Mouse (Mus musculus): ENCODE results near the gene Myl4. TPM values are rescaled to one million over a fixed set of nuclear protein-coding genes. Genes with fewer than 3 reads are reported as not detected.

The Myl4 gene
- polyA plus RNA-seq, 1 experiment = 0.86 TPM

- Histone ChIP-seq H3K27me3 (replicated peaks) (no peaks in the 10 kb centered on the region), H3K9me3 (peaks cover 4% of the 10 kb centered on the region), H3K36me3 (replicated peaks; ENCODE audit: low read length) (peaks cover 5% of the 10 kb centered on the region), H3K4me1 (peaks cover 87% of the 10 kb centered on the region), H3K4me3 (replicated peaks) (peak overlapping the region; percentile 35)
- TF ChIP-seq GATA1 (IDR thresholded peaks at IDR 0.05; ENCODE audit: borderline replicate concordance, low read length) = peak; percentile 21; the same call in 1 of the 3 replicates
- TF ChIP-seq FLI1 (IDR thresholded peaks at IDR 0.05; ENCODE audit: low read length) = no peak
Measured at GRCm38 (mm10) chr11:104592066-104592835, 41.8 kb downstream of the Myl4 start.

GRCm38 (mm10) chr11:104596365-104596764 lies 45.9 kb downstream of the Myl4 start:
- H3K27me3 ChIP-seq (replicated peaks) = no peaks in the 10 kb centered on the region
- TF ChIP-seq FLI1 (IDR thresholded peaks at IDR 0.05; ENCODE audit: low read length) = peak; percentile 82
- TF ChIP-seq GATA1 (IDR thresholded peaks at IDR 0.05; ENCODE audit: borderline replicate concordance, low read length) = no peak
- no peaks in the 10 kb centered on the region for H3K36me3 ChIP-seq (replicated peaks; ENCODE audit: low read length)
- H3K4me1 ChIP-seq = peaks cover 99% of the 10 kb centered on the region
- peak overlapping the region; percentile 84 for H3K4me3 ChIP-seq (replicated peaks)
- no peaks in the 10 kb centered on the region for H3K9me3 ChIP-seq

- peaks cover 89% of the 10 kb centered on the region for H3K4me1 ChIP-seq
- no peaks in the 10 kb centered on the region for H3K27me3 ChIP-seq (replicated peaks)
- peak overlapping the region; percentile 76 for H3K4me3 ChIP-seq (replicated peaks)
- TF ChIP-seq FLI1 (IDR thresholded peaks at IDR 0.05; ENCODE audit: low read length) (no peak), GATA1 (IDR thresholded peaks at IDR 0.05; ENCODE audit: borderline replicate concordance, low read length) (no peak; the same call in 2 of the 3 replicates)
- no peaks in the 10 kb centered on the region for H3K36me3 ChIP-seq (replicated peaks; ENCODE audit: low read length)
- no peaks in the 10 kb centered on the region for H3K9me3 ChIP-seq
Measured at GRCm38 (mm10) chr11:104599265-104599945, 48.9 kb downstream of the Myl4 start.

- Histone ChIP-seq H3K27me3 (replicated peaks) (no peaks in the 10 kb centered on the region), H3K4me1 (peaks cover 90% of the 10 kb centered on the region)
- TF ChIP-seq FLI1 (IDR thresholded peaks at IDR 0.05; ENCODE audit: low read length) (no peak), GATA1 (IDR thresholded peaks at IDR 0.05; ENCODE audit: borderline replicate concordance, low read length) (no peak)
Measured at GRCm38 (mm10) chr11:104600675-104601074, 50.2 kb downstream of the Myl4 start.

GRCm38 (mm10) chr11:104604192-104604591 lies 53.7 kb downstream of the Myl4 start:
- H3K9me3 ChIP-seq = no peaks in the 10 kb centered on the region
- no peaks in the 10 kb centered on the region for H3K27me3 ChIP-seq (replicated peaks)
- peaks cover 11% of the 10 kb centered on the region for H3K36me3 ChIP-seq (replicated peaks; ENCODE audit: low read length)
- H3K4me3 ChIP-seq (replicated peaks) = no peak overlapping the region
- peaks cover 74% of the 10 kb centered on the region for H3K4me1 ChIP-seq
- TF ChIP-seq GATA1 (IDR thresholded peaks at IDR 0.05; ENCODE audit: borderline replicate concordance, low read length) (no peak), FLI1 (IDR thresholded peaks at IDR 0.05; ENCODE audit: low read length) (no peak)

More at GRCm38 (mm10) chr11:104600675-104601074, 50.2 kb downstream of the Myl4 start:
- Histone ChIP-seq H3K9me3 (no peaks in the 10 kb centered on the region), H3K36me3 (replicated peaks; ENCODE audit: low read length) (no peaks in the 10 kb centered on the region), H3K4me3 (replicated peaks) (peak overlapping the region; percentile 31)

- TF ChIP-seq FLI1 (IDR thresholded peaks at IDR 0.05; ENCODE audit: low read length) (no peak), GATA1 (IDR thresholded peaks at IDR 0.05; ENCODE audit: borderline replicate concordance, low read length) (no peak)
- H3K9me3 ChIP-seq = no peaks in the 10 kb centered on the region
- H3K36me3 ChIP-seq (replicated peaks; ENCODE audit: low read length) = peaks cover 46% of the 10 kb centered on the region
- H3K4me3 ChIP-seq (replicated peaks) = peak within 1 kb of the TSS; percentile 99
- no peaks in the 10 kb centered on the region for H3K27me3 ChIP-seq (replicated peaks)
- H3K4me1 ChIP-seq = peaks cover 71% of the 10 kb centered on the region
Measured at GRCm38 (mm10) chr11:104607491-104608245, 57.2 kb downstream of the Myl4 start, which contains the start of gene Itgb3. Itgb3 (plus strand) TSS chr11:104608000.

GRCm38 (mm10) chr11:104608249-104608920 lies 57.9 kb downstream of the Myl4 start:
- H3K27me3 ChIP-seq (replicated peaks) = no peaks in the 10 kb centered on the region
- peaks cover 72% of the 10 kb centered on the region for H3K4me1 ChIP-seq
- TF ChIP-seq GATA1 (IDR thresholded peaks at IDR 0.05; ENCODE audit: borderline replicate concordance, low read length) (no peak), FLI1 (IDR thresholded peaks at IDR 0.05; ENCODE audit: low read length) (no peak)
- H3K36me3 ChIP-seq (replicated peaks; ENCODE audit: low read length) = peaks cover 51% of the 10 kb centered on the region
- H3K9me3 ChIP-seq = no peaks in the 10 kb centered on the region
- H3K4me3 ChIP-seq (replicated peaks) = peak overlapping the region; percentile 99

GRCm38 (mm10) chr11:104609033-104609684 lies 58.7 kb downstream of the Myl4 start:
- peak overlapping the region; percentile 99 for H3K4me3 ChIP-seq (replicated peaks)
- no peaks in the 10 kb centered on the region for H3K27me3 ChIP-seq (replicated peaks)
- no peaks in the 10 kb centered on the region for H3K9me3 ChIP-seq
- TF ChIP-seq GATA1 (IDR thresholded peaks at IDR 0.05; ENCODE audit: borderline replicate concordance, low read length) (no peak), FLI1 (IDR thresholded peaks at IDR 0.05; ENCODE audit: low read length) (no peak)
- H3K36me3 ChIP-seq (replicated peaks; ENCODE audit: low read length) = peaks cover 59% of the 10 kb centered on the region
- peaks cover 74% of the 10 kb centered on the region for H3K4me1 ChIP-seq

Measured in megakaryocyte, embryonic 14.5 days (primary cell).